Mouse (Mus musculus) small intestine, adult 2 months (tissue): ENCODE measurements around the gene Tmem51.

Experiments
- CTCF ChIP-seq: fragments of 200-500 bp; IDR thresholded peaks from 2 replicates; pipeline ENCODE4 v1.5.1; 2012; ENCODE audit warnings: low read depth, mild to moderate bottlenecking, control low read depth, inconsistent platforms, low read length, moderate library complexity, mixed read lengths; ENCODE audit not compliant: insufficient replicate concordance, insufficient read length; ENCODE audit errors: extremely low read depth
- POLR2A ChIP-seq: fragments of 200-500 bp; IDR thresholded peaks from 2 replicates; pipeline ENCODE4 v1.6.1; 2012; ENCODE audit warnings: low read depth, mild to moderate bottlenecking, control low read depth, inconsistent platforms, low read length, moderate library complexity

DNA sequence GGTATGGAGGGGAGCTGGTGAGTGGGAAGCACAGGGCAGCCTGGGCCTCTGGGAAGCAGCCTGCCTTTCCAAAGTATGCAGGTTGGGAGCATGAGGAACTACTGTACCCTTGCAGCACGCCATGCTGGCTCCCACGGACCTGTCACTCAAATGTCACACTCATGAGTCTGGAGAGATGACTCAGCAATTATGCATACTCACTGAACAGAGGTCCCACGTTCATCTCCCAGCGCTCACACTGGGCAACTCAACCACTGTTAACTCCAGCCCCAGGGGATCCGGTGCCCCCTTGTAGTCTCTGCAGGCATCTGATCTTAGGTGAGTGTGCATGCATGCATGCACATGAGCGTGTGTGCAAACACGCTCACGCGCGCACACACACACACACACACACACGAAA lies 29.5 kb downstream of the Tmem51 start:
- TF ChIP-seq CTCF (no peak), POLR2A (no peak)
